In genomic region chr6:49325294-49325693, GRCm38 (mm10) we compare ENCODE assay signal across 24 mouse cellular contexts. TPM values are rescaled to one million over a fixed set of nuclear protein-coding genes. Genes with fewer than 3 reads are reported as not detected.
DNase-seq lines count a peak whose midpoint lies in the region; ATAC-seq and TF ChIP-seq lines count a peak whose summit lies in the region.
"Had no signal": no experiment of that assay in that cellular context is flagged by ENCODE, and none has a peak within 500 bp of the region (broad histone marks: within the 10 kb centered on the region; RNA-seq: fewer than 3 reads in every experiment).

No protein-coding gene starts in this region.

- H3K36me3 ChIP-seq in limb, embryonic 14.5 days (ENCODE audit: control insufficient read depth, insufficient read depth, low read length), result no peaks in the 10 kb centered on the region
- H3K36me3 ChIP-seq in limb, embryonic 10.5 days, result no peaks in the 10 kb centered on the region
- H3K36me3 ChIP-seq in CH12.LX (replicated peaks in 1 of 2; ENCODE audit: control insufficient read depth in 1 of 2, insufficient read depth in 1 of 2, low read length in 1 of 2), result no peaks in the 10 kb centered on the region
- H3K36me3 ChIP-seq: embryonic facial prominence, embryonic 13.5 days; embryonic facial prominence, embryonic 15.5 days; forebrain, embryonic 10.5 days; forebrain, embryonic 12.5 days had no signal

- in situ Hi-C loops in CH12.LX (cut with MboI; ENCODE audit: low pct_ligation_motif_present, low pct_unique_long_range_greater_than_20kb, low sequenced_read_pairs), result no loop called here

- no peaks in the 10 kb centered on the region for H3K79me2 ChIP-seq in CH12.LX (replicated peaks; ENCODE audit: control insufficient read depth, extremely low read depth, insufficient read depth, poor library complexity, severe bottlenecking)

- dilution Hi-C loops in CH12.LX (cut with MboI; ENCODE audit: extremely low pct_ligation_motif_present, extremely low pct_unique_long_range_greater_than_20kb, low sequenced_read_pairs), result no loop called here

- H3K4me1 ChIP-seq in limb, embryonic 14.5 days (ENCODE audit: control insufficient read depth, insufficient read depth, low read length), result peaks cover 4% of the 10 kb centered on the region; the same call in 1 of the 2 replicates
- 0 out of 2 replicates have a peak, but pooled peaks cover 3% of the 10 kb centered on the region for H3K4me1 ChIP-seq in limb, embryonic 10.5 days
- peaks cover 0 to 13% of the 10 kb centered on the region in 2 experiments; a peak in 2 of 4 replicates for H3K4me1 ChIP-seq in CH12.LX (ENCODE audit: control insufficient read depth in 1 of 2, insufficient read depth in 2 of 2)

- no peak for TF ChIP-seq CTCF in CH12.LX (conservative IDR thresholded peaks at IDR 0.05 in 1 of 2, IDR thresholded peaks at IDR 0.05 in 1 of 2; ENCODE audit: low read depth in 2 of 2, low read length in 2 of 2)

- ATAC-seq in limb, embryonic 14.5 days (ENCODE audit: low FRiP score, low read depth), result no peak
- ATAC-seq: CD4-positive, CD25-positive, alpha-beta regulatory T cell, adult 4 months; forebrain, embryonic 14.5 days; forebrain, embryonic 16.5 days had no signal

- H3K4me2 ChIP-seq in limb, embryonic 14.5 days (replicated peaks; ENCODE audit: low read depth, low read length, severe bottlenecking), result no peak overlapping the region
- H3K4me2 ChIP-seq in CH12.LX (ENCODE audit: insufficient read depth, low read depth, poor library complexity, severe bottlenecking), result no peak overlapping the region
- H3K4me2 ChIP-seq: embryonic facial prominence, embryonic 13.5 days; embryonic facial prominence, embryonic 15.5 days; forebrain, embryonic 12.5 days had no signal

- no peak for TF ChIP-seq RAD21 in CH12.LX (IDR thresholded peaks at IDR 0.05; ENCODE audit: low read depth, low read length)

- H3K9ac ChIP-seq in limb, embryonic 14.5 days (ENCODE audit: low read depth, low read length, severe bottlenecking), result no peak overlapping the region
- H3K9ac ChIP-seq in CH12.LX (ENCODE audit: insufficient read depth, low read depth), result no peak overlapping the region
- H3K9ac ChIP-seq: embryonic facial prominence, embryonic 13.5 days; embryonic facial prominence, embryonic 15.5 days; forebrain, embryonic 12.5 days had no signal

- no peak for TF ChIP-seq POLR2A in limb, embryonic 14.5 days (IDR thresholded peaks at IDR 0.05; ENCODE audit: borderline replicate concordance, extremely low read depth, insufficient read depth, insufficient read length)
- no peak for TF ChIP-seq POLR2A in CH12.LX (IDR thresholded peaks at IDR 0.05; ENCODE audit: low read depth, low read length)

- 11% methylated on average over 1 of the region's 1 CpGs for WGBS in limb, embryonic 14.5 days
- WGBS in limb, embryonic 10.5 days, result 75% methylated on average over 1 of the region's 1 CpGs

- peak; percentile 41 for DNase-seq in limb, embryonic 14.5 days (ENCODE audit: low spot score)
- no peak for DNase-seq in limb, embryonic 10.5 days (ENCODE audit: low spot score)
- no peak for DNase-seq in CH12.LX (ENCODE audit: extremely low read depth)
- peak; percentile 26 for DNase-seq in NIH3T3 (ENCODE audit: low read depth)
- no peak for DNase-seq in frontal cortex, postnatal 36 days (ENCODE audit: low spot score in 2 of 2)
- DNase-seq: adrenal gland, adult 2 months; adrenal gland, postnatal 10 days; adrenal gland, postnatal 25 days; B cell, adult 2 months; cerebellum, adult 11 months; cerebellum, adult 18-20 months; cerebellum, adult 8-10 months; cerebellum, adult 9-11 months; cerebellum, postnatal 14 days; cerebellum, postnatal 36 days; embryo, embryonic 11 days had no signal

- H3K9me3 ChIP-seq in limb, embryonic 14.5 days (ENCODE audit: control insufficient read depth, low read length), result no peaks in the 10 kb centered on the region
- H3K9me3 ChIP-seq in limb, embryonic 10.5 days (replicated peaks), result no peaks in the 10 kb centered on the region
- no peaks in the 10 kb centered on the region for H3K9me3 ChIP-seq in CH12.LX (replicated peaks; ENCODE audit: low read length)
- H3K9me3 ChIP-seq: embryonic facial prominence, embryonic 13.5 days; embryonic facial prominence, embryonic 15.5 days; forebrain, embryonic 10.5 days; forebrain, embryonic 12.5 days had no signal

- H3K4me3 ChIP-seq in limb, embryonic 14.5 days (replicated peaks; ENCODE audit: low read length), result no peak overlapping the region
- H3K4me3 ChIP-seq in limb, embryonic 10.5 days, result no peak overlapping the region
- no peak overlapping the region for H3K4me3 ChIP-seq in CH12.LX (replicated peaks in 1 of 3; ENCODE audit: low read depth in 2 of 3, low read length in 2 of 3, poor library complexity in 1 of 3)
- H3K4me3 ChIP-seq: embryonic facial prominence, embryonic 13.5 days; embryonic facial prominence, embryonic 15.5 days; erythroblast, embryonic 14.5 days; forebrain, embryonic 10.5 days; forebrain, embryonic 12.5 days had no signal

- no peaks in the 10 kb centered on the region for H3K27me3 ChIP-seq in limb, embryonic 14.5 days (ENCODE audit: control insufficient read depth, insufficient read depth, low read length)
- no peaks in the 10 kb centered on the region for H3K27me3 ChIP-seq in limb, embryonic 10.5 days (ENCODE audit: low read depth, poor library complexity, severe bottlenecking)
- no peaks in the 10 kb centered on the region for H3K27me3 ChIP-seq in CH12.LX (replicated peaks)
- H3K27me3 ChIP-seq: embryonic facial prominence, embryonic 13.5 days; embryonic facial prominence, embryonic 15.5 days; forebrain, embryonic 12.5 days had no signal

- no peak overlapping the region for H3K27ac ChIP-seq in limb, embryonic 14.5 days (replicated peaks; ENCODE audit: low read depth, low read length)
- H3K27ac ChIP-seq in limb, embryonic 10.5 days, result no peak overlapping the region
- no peak overlapping the region for H3K27ac ChIP-seq in CH12.LX (ENCODE audit: insufficient read depth, low read depth)
- H3K27ac ChIP-seq: embryonic facial prominence, embryonic 13.5 days; embryonic facial prominence, embryonic 15.5 days; forebrain, embryonic 10.5 days; forebrain, embryonic 12.5 days had no signal

- TF ChIP-seq EP300 in CH12.LX (IDR thresholded peaks at IDR 0.05; ENCODE audit: low read length), result no peak

TF ChIP-seq in CH12.LX, 34 proteins besides CTCF, POLR2A, EP300 and RAD21:
- peak; percentile 47 for TF ChIP-seq ZKSCAN1 (IDR thresholded peaks at IDR 0.05; ENCODE audit: borderline replicate concordance, low read depth, low read length)
- TF ChIP-seq NELFE (IDR thresholded peaks at IDR 0.05; ENCODE audit: low read depth, low read length), result no peak

RNA-seq across cellular contexts. Expression of gene Ccdc126, which starts 6.2 kb away (rescaled TPM):
- 5.6 and 7.2 TPM in 2 replicates for polyA plus RNA-seq in limb, embryonic 14.5 days (2012; rRNA removed)
- 11.2 and 12.2 TPM in 2 replicates for polyA plus RNA-seq in limb, embryonic 14.5 days (2014; fragmentation: Nextera tagmentation; extraction: Ambion mirVana)
- 4.3 and 5.2 TPM in 2 replicates for polyA plus RNA-seq in limb, embryonic 10.5 days (2016; fragmentation: Nextera tagmentation; extraction: Ambion mirVana)
- total RNA-seq in CH12.LX (2012; rRNA removed), result 2.1 and 2.3 TPM in 2 replicates
- total RNA-seq in CH12.LX (2014; rRNA removed), result 6.1 and 6.3 TPM in 2 replicates
- 2.8 TPM in 2 replicates for polyA plus RNA-seq in CH12.LX (2012; ENCODE audit: insufficient read length, low read depth)
- polyA plus RNA-seq: erythroblast, embryonic 14.5 days had no signal

RNA-seq across cellular contexts. Expression of gene Fam221a, which starts 42.2 kb away (rescaled TPM):
- polyA plus RNA-seq in limb, embryonic 14.5 days (2012; rRNA removed), result 15.2 and 15.7 TPM in 2 replicates
- 6.9 and 10.2 TPM in 2 replicates for polyA plus RNA-seq in limb, embryonic 14.5 days (2014; fragmentation: Nextera tagmentation; extraction: Ambion mirVana)
- 3.9 and 4.6 TPM in 2 replicates for polyA plus RNA-seq in limb, embryonic 10.5 days (2016; fragmentation: Nextera tagmentation; extraction: Ambion mirVana)
- total RNA-seq in CH12.LX (2012; rRNA removed) (not detected in 2 replicates), CH12.LX (2014; rRNA removed) (not detected in 2 replicates)
- polyA plus RNA-seq in CH12.LX (2012; ENCODE audit: insufficient read length, low read depth), result not detected in 2 replicates

Comparison
In these comparisons a context has a peak if more than half of its experiments do, and no peak if none do; other contexts are left out.
1. DNase-seq: peak in limb, embryonic 14.5 days (single experiment) and NIH3T3 (single experiment); none in limb, embryonic 10.5 days (single experiment), CH12.LX (single experiment) and frontal cortex, postnatal 36 days (0 of 2).